14 mouse cellular contexts compared by ENCODE assay signal in genomic region chr4:133112175-133112838, GRCm38 (mm10). TPM values are rescaled to one million over a fixed set of nuclear protein-coding genes. Genes with fewer than 3 reads are reported as not detected.
A peak's percentile ranks its signal among the peaks of the same experiment; 100 is the strongest.
DNase-seq lines count a peak whose midpoint lies in the region; ATAC-seq and TF ChIP-seq lines count a peak whose summit lies in the region.
"Had no signal": no experiment of that assay in that cellular context is flagged by ENCODE, and none has a peak within 500 bp of the region (broad histone marks: within the 10 kb centered on the region; RNA-seq: fewer than 3 reads in every experiment).

No protein-coding gene starts in this region.

- H3K9me3 ChIP-seq in lung, postnatal 0 days (ENCODE audit: low read length): no peaks in the 10 kb centered on the region
- no peaks in the 10 kb centered on the region for H3K9me3 ChIP-seq in ES-Bruce4 (replicated peaks; ENCODE audit: control insufficient read depth, insufficient read depth, low read length, poor library complexity, severe bottlenecking)
- H3K9me3 ChIP-seq in embryonic facial prominence, embryonic 13.5 days: no peaks in the 10 kb centered on the region
- no peaks in the 10 kb centered on the region for H3K9me3 ChIP-seq in limb, embryonic 15.5 days

- TF ChIP-seq EP300 in lung, postnatal 0 days (IDR thresholded peaks at IDR 0.05): no peak
- no peak for TF ChIP-seq EP300 in ES-Bruce4 (IDR thresholded peaks at IDR 0.05; ENCODE audit: insufficient read depth, low read depth, low read length)

- ATAC-seq in lung, postnatal 0 days: no peak
- ATAC-seq in embryonic facial prominence, embryonic 13.5 days (ENCODE audit: insufficient number of reproducible peaks, insufficient read depth, low FRiP score, low TSS enrichment, low read depth): no peak
- no peak for ATAC-seq in limb, embryonic 15.5 days (ENCODE audit: insufficient number of reproducible peaks, low FRiP score, low TSS enrichment, low read depth)
- ATAC-seq in megakaryocyte, adult 5-6 weeks (ENCODE audit: poor library complexity, severe bottlenecking): no peak
- ATAC-seq: hindbrain, embryonic 16.5 days had no signal

- no peak overlapping the region for H3K4me2 ChIP-seq in lung, postnatal 0 days (replicated peaks; ENCODE audit: low read depth, low read length)
- H3K4me2 ChIP-seq in embryonic facial prominence, embryonic 13.5 days: no peak overlapping the region
- H3K4me2 ChIP-seq in limb, embryonic 15.5 days: no peak overlapping the region

- TF ChIP-seq POLR2A in ES-Bruce4 (IDR thresholded peaks at IDR 0.05; ENCODE audit: insufficient read depth, low read length): no peak

- no peak overlapping the region for H3K27ac ChIP-seq in lung, postnatal 0 days (ENCODE audit: low read length)
- H3K27ac ChIP-seq in ES-Bruce4 (ENCODE audit: insufficient read depth, low read length): peak overlapping the region; percentile 43
- peak overlapping the region; percentile 29; the same call in 1 of the 2 replicates for H3K27ac ChIP-seq in embryonic facial prominence, embryonic 13.5 days
- peak overlapping the region; percentile 48; the same call in 1 of the 2 replicates for H3K27ac ChIP-seq in limb, embryonic 15.5 days

- no peak overlapping the region for H3K4me3 ChIP-seq in lung, postnatal 0 days (ENCODE audit: low read depth, low read length)
- no peak overlapping the region for H3K4me3 ChIP-seq in ES-Bruce4 (ENCODE audit: low read depth, low read length)
- no peak overlapping the region for H3K4me3 ChIP-seq in embryonic facial prominence, embryonic 13.5 days
- no peak overlapping the region for H3K4me3 ChIP-seq in limb, embryonic 15.5 days

- no peak for TF ChIP-seq CTCF in lung, postnatal 0 days (IDR thresholded peaks at IDR 0.05)
- TF ChIP-seq CTCF in ES-Bruce4 (IDR thresholded peaks at IDR 0.05; ENCODE audit: low read depth, low read length): no peak

- no peaks in the 10 kb centered on the region for H3K36me3 ChIP-seq in lung, postnatal 0 days (ENCODE audit: insufficient read depth, low read length)
- no peaks in the 10 kb centered on the region for H3K36me3 ChIP-seq in ES-Bruce4 (ENCODE audit: control insufficient read depth, insufficient read depth, low read length, poor library complexity, severe bottlenecking)
- H3K36me3 ChIP-seq in embryonic facial prominence, embryonic 13.5 days: no peaks in the 10 kb centered on the region
- H3K36me3 ChIP-seq in limb, embryonic 15.5 days: no peaks in the 10 kb centered on the region

- no peak overlapping the region for H3K9ac ChIP-seq in lung, postnatal 0 days (replicated peaks; ENCODE audit: low read depth)
- H3K9ac ChIP-seq in ES-Bruce4 (ENCODE audit: low read depth, poor library complexity, severe bottlenecking): 0 out of 2 replicates have a peak overlapping the region, but pooled peaks have one; percentile 17
- no peak overlapping the region for H3K9ac ChIP-seq in embryonic facial prominence, embryonic 13.5 days
- no peak overlapping the region for H3K9ac ChIP-seq in limb, embryonic 15.5 days

- peak; percentile 45 for DNase-seq in lung, postnatal 0 days (ENCODE audit: low spot score)
- DNase-seq in lung, postnatal 14 days: no peak
- no peak for DNase-seq in spleen, postnatal 10 days (ENCODE audit: low spot score in 2 of 2)
- DNase-seq: cerebellum, adult 9-11 months; gastrocnemius, postnatal 14 days; heart, postnatal 36 days; kidney, postnatal 14 days; lung, adult 18-20 months; midbrain, embryonic 14.5 days had no signal

- H3K4me1 ChIP-seq in lung, postnatal 0 days (ENCODE audit: insufficient read depth, low read depth, low read length): peaks cover 12% of the 10 kb centered on the region; the same call in 1 of the 2 replicates
- peaks cover 16% of the 10 kb centered on the region for H3K4me1 ChIP-seq in ES-Bruce4 (ENCODE audit: control insufficient read depth, insufficient read depth, low read length)
- peaks cover 57% of the 10 kb centered on the region for H3K4me1 ChIP-seq in embryonic facial prominence, embryonic 13.5 days
- H3K4me1 ChIP-seq in limb, embryonic 15.5 days: peaks cover 60% of the 10 kb centered on the region

- WGBS in lung, postnatal 0 days: 27% methylated on average over 13 of the region's 13 CpGs
- 22% methylated on average over 13 of the region's 13 CpGs for WGBS in embryonic facial prominence, embryonic 13.5 days
- WGBS in limb, embryonic 15.5 days: 19% methylated on average over 13 of the region's 13 CpGs

- no peaks in the 10 kb centered on the region for H3K27me3 ChIP-seq in lung, postnatal 0 days (replicated peaks; ENCODE audit: insufficient read depth, low read length)
- H3K27me3 ChIP-seq in ES-Bruce4 (ENCODE audit: control insufficient read depth, insufficient read depth, low read length, poor library complexity, severe bottlenecking): no peaks in the 10 kb centered on the region
- no peaks in the 10 kb centered on the region for H3K27me3 ChIP-seq in embryonic facial prominence, embryonic 13.5 days
- H3K27me3 ChIP-seq in limb, embryonic 15.5 days: no peaks in the 10 kb centered on the region

RNA-seq across cellular contexts. Expression of gene Wasf2, which starts 18.0 kb away (rescaled TPM):
- polyA plus RNA-seq in lung, postnatal 0 days (2015; fragmentation: Nextera tagmentation; extraction: Ambion mirVana): 149 and 153 TPM in 2 replicates
- 102 and 103 TPM in 2 replicates for polyA plus RNA-seq in ES-Bruce4 (2011; ENCODE audit: insufficient read depth, insufficient read length, low read depth, missing spikeins)
- 118 and 142 TPM in 2 replicates for polyA plus RNA-seq in embryonic facial prominence, embryonic 13.5 days (2015; fragmentation: Nextera tagmentation; extraction: Ambion mirVana)
- polyA plus RNA-seq in limb, embryonic 15.5 days (2015; fragmentation: Nextera tagmentation; extraction: Ambion mirVana): 117 and 129 TPM in 2 replicates
- total RNA-seq in megakaryocyte, adult 5-6 weeks (2015): 226 and 236 TPM in 2 replicates
- total RNA-seq in megakaryocyte, adult 5-6 weeks (2017): 56.9 and 75.4 TPM in 2 replicates
